8 mouse cellular contexts compared by ENCODE assay signal in the genomic region with DNA sequence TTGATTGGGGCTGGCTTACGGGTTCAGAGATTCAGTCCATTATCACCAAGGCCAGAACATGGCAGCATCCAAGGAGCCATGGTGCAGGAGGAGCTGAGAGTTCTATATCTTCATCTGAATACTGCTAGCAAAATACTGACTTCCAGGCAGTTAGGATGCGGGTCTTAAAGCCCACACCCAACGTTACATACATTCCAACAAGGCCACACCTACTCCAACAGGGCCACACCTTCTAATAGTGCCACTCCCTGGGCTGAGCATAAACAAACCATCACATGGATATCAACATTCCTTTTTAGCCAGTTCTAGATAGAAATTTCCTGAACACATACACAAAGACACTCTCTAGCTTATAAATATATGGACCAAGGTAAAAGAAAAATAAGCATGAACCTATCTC. TPM values are rescaled to one million over a fixed set of nuclear protein-coding genes. Genes with fewer than 3 reads are reported as not detected.
DNase-seq lines count a peak whose midpoint lies in the region; ATAC-seq lines count a peak whose summit lies in the region.

A gene (minus strand): TSS at position 120 of the 400 bp plus-strand sequence.

- H3K4me3 ChIP-seq in neural tube, embryonic 11.5 days (ENCODE audit: low read depth, low read length): no peak within 1 kb of the TSS
- H3K4me3 ChIP-seq in forebrain, embryonic 11.5 days (ENCODE audit: low read depth, low read length): no peak within 1 kb of the TSS
- no peak within 1 kb of the TSS for H3K4me3 ChIP-seq in liver, embryonic 12.5 days

- no peaks in the 10 kb centered on the region for H3K27me3 ChIP-seq in neural tube, embryonic 11.5 days (ENCODE audit: control insufficient read depth, insufficient read depth, low read length)
- H3K27me3 ChIP-seq in forebrain, embryonic 11.5 days (ENCODE audit: control insufficient read depth, insufficient read depth, low read length): no peaks in the 10 kb centered on the region
- no peaks in the 10 kb centered on the region for H3K27me3 ChIP-seq in liver, embryonic 12.5 days (replicated peaks)

- no peak within 1 kb of the TSS for H3K27ac ChIP-seq in neural tube, embryonic 11.5 days (ENCODE audit: low read depth, low read length)
- H3K27ac ChIP-seq in forebrain, embryonic 11.5 days (ENCODE audit: low read depth, low read length): no peak within 1 kb of the TSS
- H3K27ac ChIP-seq in liver, embryonic 12.5 days: no peak within 1 kb of the TSS

- 89% methylated on average over 3 of the region's 3 CpGs for WGBS in neural tube, embryonic 11.5 days
- 81% methylated on average over 3 of the region's 3 CpGs for WGBS in forebrain, embryonic 11.5 days
- 75% methylated on average over 3 of the region's 3 CpGs for WGBS in liver, embryonic 12.5 days (ENCODE audit: insufficient replicate concordance)

- no peak for ATAC-seq in neural tube, embryonic 11.5 days (ENCODE audit: insufficient read depth, low FRiP score, low TSS enrichment)
- ATAC-seq in forebrain, embryonic 11.5 days (replicated peaks; ENCODE audit: low FRiP score): no peak
- ATAC-seq in hematopoietic stem cell, adult 5-6 weeks (replicated peaks in 1 of 2; ENCODE audit: insufficient read depth in 1 of 2, low FRiP score in 2 of 2, low TSS enrichment in 1 of 2, low read depth in 1 of 2, poor library complexity in 2 of 2, severe bottlenecking in 2 of 2): no peak
- 0 out of 2 replicates have a peak, but pooled peaks have one; percentile 40 for ATAC-seq in liver, embryonic 12.5 days

- no peaks in the 10 kb centered on the region for H3K4me1 ChIP-seq in neural tube, embryonic 11.5 days (ENCODE audit: control insufficient read depth, insufficient read depth, low read length)
- no peaks in the 10 kb centered on the region for H3K4me1 ChIP-seq in forebrain, embryonic 11.5 days (replicated peaks; ENCODE audit: control insufficient read depth, insufficient read depth, low read length)
- peaks cover 40% of the 10 kb centered on the region for H3K4me1 ChIP-seq in liver, embryonic 12.5 days

- H3K4me2 ChIP-seq in neural tube, embryonic 11.5 days (ENCODE audit: low read depth): no peak within 1 kb of the TSS
- no peak within 1 kb of the TSS for H3K4me2 ChIP-seq in forebrain, embryonic 11.5 days (ENCODE audit: low read depth, low read length, severe bottlenecking)
- H3K4me2 ChIP-seq in liver, embryonic 12.5 days: no peak within 1 kb of the TSS

- no peaks in the 10 kb centered on the region for H3K36me3 ChIP-seq in neural tube, embryonic 11.5 days (ENCODE audit: control insufficient read depth, insufficient read depth, low read length)
- H3K36me3 ChIP-seq in forebrain, embryonic 11.5 days (ENCODE audit: control insufficient read depth, insufficient read depth, low read length): no peaks in the 10 kb centered on the region
- H3K36me3 ChIP-seq in liver, embryonic 12.5 days: no peaks in the 10 kb centered on the region

- DNase-seq in neural tube, embryonic 11.5 days (ENCODE audit: low spot score): no peak
- DNase-seq in neural tube, embryonic 10.5 days (ENCODE audit: extremely low spot score, low spot score): no peak
- no peak for DNase-seq in forebrain, embryonic 11.5 days (ENCODE audit: low spot score)
- no peak for DNase-seq in T-cell, adult 2 months (ENCODE audit: low spot score)
- no peak for DNase-seq in thymus, postnatal 14 days
- DNase-seq in frontal cortex, postnatal 10 days (ENCODE audit: low spot score in 2 of 2): no peak

- no peak within 1 kb of the TSS for H3K9ac ChIP-seq in neural tube, embryonic 11.5 days (ENCODE audit: low read length)
- H3K9ac ChIP-seq in forebrain, embryonic 11.5 days (ENCODE audit: low read length): no peak within 1 kb of the TSS
- no peak within 1 kb of the TSS for H3K9ac ChIP-seq in liver, embryonic 12.5 days

- no peaks in the 10 kb centered on the region for H3K9me3 ChIP-seq in neural tube, embryonic 11.5 days (ENCODE audit: control insufficient read depth, low read length)
- H3K9me3 ChIP-seq in forebrain, embryonic 11.5 days (ENCODE audit: control insufficient read depth, low read length): no peaks in the 10 kb centered on the region
- H3K9me3 ChIP-seq in liver, embryonic 12.5 days (replicated peaks): no peaks in the 10 kb centered on the region

RNA-seq across cellular contexts. Expression of the gene that starts here (rescaled TPM):
- 17.8 and 18.1 TPM in 2 replicates for polyA plus RNA-seq in neural tube, embryonic 11.5 days (2014; fragmentation: Nextera tagmentation; extraction: Ambion mirVana)
- polyA plus RNA-seq in forebrain, embryonic 11.5 days (2014; fragmentation: Nextera tagmentation; extraction: Ambion mirVana): 16.0 and 19.5 TPM in 2 replicates
- 10.2 and 15.1 TPM in 2 replicates for total RNA-seq in hematopoietic stem cell, adult 5-6 weeks (2017)
- polyA plus RNA-seq in liver, embryonic 12.5 days (2016; fragmentation: Nextera tagmentation; extraction: Ambion mirVana): 14.0 and 18.1 TPM in 2 replicates
